Mouse (Mus musculus) heart, embryonic 10.5 days (tissue): Measurements from ENCODE around the gene Chpf. TPM values are rescaled to one million over a fixed set of nuclear protein-coding genes. Genes with fewer than 3 reads are reported as not detected.

Experiments used
- DNase-seq: peaks from one replicate; pipeline ENCODE4 v3.0.0-alpha.2; 2017; ENCODE audit warnings: low spot score
- H3K27ac ChIP-seq: fragments of 300-500 bp; sonication (generic); 2 replicates; pipeline ENCODE4 v1.5.1; 2016; ENCODE audit warnings: mild to moderate bottlenecking
- H3K27me3 ChIP-seq: fragments of 300-500 bp; sonication (generic); 2 replicates; pipeline ENCODE4 v1.6.1; 2016; ENCODE audit warnings: mild to moderate bottlenecking; ENCODE audit not compliant: poor library complexity, insufficient read depth, severe bottlenecking
- H3K36me3 ChIP-seq: fragments of 300-500 bp; sonication (generic); 2 replicates; pipeline ENCODE4 v1.6.1; 2016; ENCODE audit warnings: mild to moderate bottlenecking, moderate library complexity
- H3K4me1 ChIP-seq: fragments of 300-500 bp; sonication (generic); 2 replicates; pipeline ENCODE4 v1.6.1; 2016; ENCODE audit warnings: mild to moderate bottlenecking
- H3K4me3 ChIP-seq: fragments of 300-500 bp; sonication (generic); 2 replicates; pipeline ENCODE4 v1.5.1; 2016; ENCODE audit warnings: mild to moderate bottlenecking, moderate library complexity
- H3K9me3 ChIP-seq: fragments of 300-500 bp; sonication (generic); 2 replicates; pipeline ENCODE4 v1.6.1; 2016; ENCODE audit warnings: mild to moderate bottlenecking, moderate library complexity
- WGBS: fragments of 180-500 bp; shearing (Covaris S2); methylation state at CpG from one replicate; pipeline ENCODE4 v1.1.7; 2016; 5-methylcytosine and 5-hydroxymethylcytosine counted together
- polyA plus RNA-seq: library from polyadenylated mRNA; unstranded; fragments of >200 nt; fragmentation: Nextera tagmentation; extraction: Ambion mirVana; gene quantifications from 2 replicates; pipeline ENCODE4 v1.2.1, GENCODE M21; 2016

Gene Chpf
- polyA plus RNA-seq, 1 experiment from 2014 or later, result 30.9 TPM

GRCm38 (mm10) chr1:75463652-75464204 lies 15.4 kb downstream of the Chpf start:
- no peaks in the 10 kb centered on the region for H3K36me3 ChIP-seq
- no peaks in the 10 kb centered on the region for H3K9me3 ChIP-seq
- DNase-seq, result no peak
- peaks cover 46% of the 10 kb centered on the region for H3K4me1 ChIP-seq
- H3K4me3 ChIP-seq, result 0 out of 2 replicates have a peak overlapping the region, but pooled peaks have one; percentile 3
- WGBS, result 54% methylated on average over 5 of the region's 5 CpGs
- peaks cover 39% of the 10 kb centered on the region for H3K27me3 ChIP-seq
- peak overlapping the region; percentile 64 for H3K27ac ChIP-seq

GRCm38 (mm10) chr1:75462636-75463035 lies 16.5 kb downstream of the Chpf start:
- no peak overlapping the region for H3K4me3 ChIP-seq
- 35% methylated on average over 1 of the region's 1 CpGs for WGBS
- peak overlapping the region; percentile 59 for H3K27ac ChIP-seq
- H3K4me1 ChIP-seq, result peaks cover 54% of the 10 kb centered on the region
- no peaks in the 10 kb centered on the region for H3K9me3 ChIP-seq
- DNase-seq, result no peak
- H3K36me3 ChIP-seq, result no peaks in the 10 kb centered on the region
- H3K27me3 ChIP-seq, result peaks cover 40% of the 10 kb centered on the region

GRCm38 (mm10) chr1:75460297-75460696 lies 18.8 kb downstream of the Chpf start:
- Histone ChIP-seq H3K27ac (no peak overlapping the region), H3K9me3 (no peaks in the 10 kb centered on the region), H3K36me3 (no peaks in the 10 kb centered on the region), H3K4me1 (peaks cover 69% of the 10 kb centered on the region), H3K4me3 (no peak overlapping the region), H3K27me3 (peaks cover 48% of the 10 kb centered on the region)
- WGBS, result 64% methylated on average over 7 of the region's 7 CpGs
- DNase-seq, result no peak

GRCm38 (mm10) chr1:75458789-75459684 lies 20.1 kb downstream of the Chpf start:
- DNase-seq, result no peak
- H3K4me1 ChIP-seq, result peaks cover 66% of the 10 kb centered on the region
- 18% methylated on average over 20 of the region's 23 CpGs for WGBS
- peak overlapping the region; percentile 58 for H3K4me3 ChIP-seq
- peaks cover 59% of the 10 kb centered on the region for H3K27me3 ChIP-seq
- H3K36me3 ChIP-seq, result no peaks in the 10 kb centered on the region
- H3K9me3 ChIP-seq, result no peaks in the 10 kb centered on the region
- H3K27ac ChIP-seq, result peak overlapping the region; percentile 86

DNA sequence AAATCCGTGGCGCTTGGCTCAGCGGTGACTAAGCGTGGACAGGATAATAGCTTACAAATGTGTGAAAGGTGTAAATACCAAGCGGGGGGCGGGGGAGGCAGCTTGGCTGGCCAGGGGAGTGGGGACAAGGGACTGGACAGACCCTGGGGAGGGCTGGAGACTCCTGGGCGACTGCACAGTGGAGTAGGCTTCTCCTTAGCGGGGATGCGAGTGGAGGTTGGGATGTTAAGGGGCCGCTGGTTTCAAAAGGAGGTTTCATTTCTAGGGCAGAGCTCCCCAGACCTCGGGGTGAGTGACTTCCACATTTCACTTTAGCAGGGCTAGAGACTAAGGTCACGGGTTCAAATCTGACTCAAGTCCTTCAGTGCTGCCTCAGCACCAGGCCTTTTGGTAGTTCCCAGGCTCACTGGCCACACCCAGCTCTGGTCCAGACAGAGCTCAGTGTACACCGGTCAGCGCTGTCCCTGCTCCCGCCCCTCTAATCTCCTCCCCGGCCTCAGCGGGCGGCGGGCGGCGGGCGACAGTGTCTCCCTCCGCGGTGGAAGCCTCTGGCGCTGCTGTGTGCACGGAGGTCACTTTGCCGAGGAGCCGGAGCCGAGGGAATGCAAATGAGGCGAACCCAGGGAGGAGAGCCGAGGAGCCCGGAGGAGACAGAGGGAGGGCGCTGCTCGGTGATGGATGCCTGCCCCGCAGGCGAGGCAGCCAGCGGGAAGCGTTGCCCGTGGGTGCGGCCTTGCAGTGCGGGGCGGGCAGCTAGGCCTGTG lies 20.9 kb downstream of the Chpf start:
- H3K27ac ChIP-seq, result peak overlapping the region; percentile 86
- H3K4me1 ChIP-seq, result peaks cover 66% of the 10 kb centered on the region
- H3K27me3 ChIP-seq, result peaks cover 68% of the 10 kb centered on the region
- no peaks in the 10 kb centered on the region for H3K36me3 ChIP-seq
- H3K9me3 ChIP-seq, result no peaks in the 10 kb centered on the region
- 1% methylated on average over 42 of the region's 42 CpGs for WGBS
- peak overlapping the region; percentile 58 for H3K4me3 ChIP-seq
- no peak for DNase-seq

DNA sequence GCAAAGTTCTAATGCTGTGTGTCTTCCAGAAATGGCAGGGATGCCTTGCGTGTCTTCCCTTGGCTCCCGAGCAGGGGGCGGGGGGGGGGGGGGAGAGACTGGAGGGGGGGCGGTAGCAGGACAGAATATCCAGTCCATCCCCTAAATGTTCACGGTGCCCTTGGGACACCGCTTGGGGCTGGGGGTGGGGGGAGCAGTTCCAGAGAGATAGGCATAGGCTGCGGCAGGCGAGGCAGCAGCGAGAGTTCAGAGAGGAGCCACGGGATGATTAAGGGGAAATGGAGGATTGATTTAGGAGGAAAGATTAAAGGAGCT lies 21.4 kb downstream of the Chpf start:
- H3K27ac ChIP-seq, result peak overlapping the region; percentile 86; the same call in 1 of the 2 replicates
- peaks cover 61% of the 10 kb centered on the region for H3K4me1 ChIP-seq
- peak overlapping the region; percentile 58 for H3K4me3 ChIP-seq
- DNase-seq, result no peak
- no peaks in the 10 kb centered on the region for H3K36me3 ChIP-seq
- H3K9me3 ChIP-seq, result no peaks in the 10 kb centered on the region
- peaks cover 73% of the 10 kb centered on the region for H3K27me3 ChIP-seq
- 2% methylated on average over 8 of the region's 10 CpGs for WGBS

- DNase-seq, result no peak
- Histone ChIP-seq H3K9me3 (no peaks in the 10 kb centered on the region), H3K27ac (0 out of 2 replicates have a peak overlapping the region, but pooled peaks have one; percentile 86), H3K4me3 (no peak overlapping the region), H3K27me3 (peaks cover 80% of the 10 kb centered on the region), H3K36me3 (no peaks in the 10 kb centered on the region), H3K4me1 (peaks cover 56% of the 10 kb centered on the region)
- WGBS, result 7% methylated on average over 14 of the region's 14 CpGs
Measured at GRCm38 (mm10) chr1:75456746-75457564, 22.2 kb downstream of the Chpf start.

DNA sequence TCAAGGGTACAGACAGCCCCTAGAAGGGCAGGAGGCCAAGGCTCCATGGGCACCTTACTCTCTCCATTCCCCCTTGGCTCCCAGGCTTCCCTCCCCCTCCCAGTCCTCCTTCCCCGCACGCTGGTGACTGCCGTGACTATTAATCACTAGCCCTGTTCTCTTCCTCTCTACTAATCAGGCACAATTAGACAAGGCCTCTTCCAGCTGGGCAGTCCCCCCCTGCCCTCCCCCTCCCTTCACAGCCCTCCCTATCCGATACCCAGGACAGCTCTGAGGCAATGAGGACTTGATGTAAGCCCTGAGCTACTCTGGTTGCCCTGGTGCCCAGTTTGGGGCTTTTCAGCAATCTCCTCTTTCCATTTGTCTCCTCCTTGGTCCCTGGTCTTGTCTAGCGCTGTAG lies 23.2 kb downstream of the Chpf start:
- Histone ChIP-seq H3K27me3 (peaks cover 90% of the 10 kb centered on the region), H3K36me3 (no peaks in the 10 kb centered on the region), H3K9me3 (no peaks in the 10 kb centered on the region), H3K4me3 (no peak overlapping the region), H3K27ac (0 out of 2 replicates have a peak overlapping the region, but pooled peaks have one; percentile 29), H3K4me1 (peaks cover 63% of the 10 kb centered on the region)
- WGBS, result 34% methylated on average over 5 of the region's 5 CpGs
- DNase-seq, result no peak

GRCm38 (mm10) chr1:75455433-75455832 lies 23.7 kb downstream of the Chpf start:
- no peak for DNase-seq
- Histone ChIP-seq H3K4me1 (peaks cover 68% of the 10 kb centered on the region), H3K27me3 (peaks cover 94% of the 10 kb centered on the region)

DNA sequence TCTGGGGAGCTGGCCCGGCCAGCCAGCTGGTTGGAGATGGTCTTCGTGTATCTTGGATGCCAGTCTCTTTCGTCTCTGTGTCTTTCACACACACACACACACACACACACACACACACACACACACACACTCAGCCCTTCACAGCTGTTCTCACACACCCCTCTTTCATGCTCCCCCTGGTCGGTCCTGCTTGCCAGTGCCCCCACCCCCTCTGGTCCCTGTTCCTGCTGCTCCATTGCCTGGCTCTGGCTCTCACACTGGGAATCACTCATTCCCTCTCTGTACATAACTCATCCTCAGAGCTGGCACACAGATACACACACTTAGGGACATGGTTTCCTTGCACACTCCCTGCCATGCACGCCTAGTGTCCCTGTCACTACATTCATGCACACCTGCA lies 27.2 kb downstream of the Chpf start:
- Histone ChIP-seq H3K9me3 (no peaks in the 10 kb centered on the region), H3K27me3 (peaks cover 97% of the 10 kb centered on the region), H3K4me1 (peaks cover 78% of the 10 kb centered on the region), H3K27ac (no peak overlapping the region), H3K4me3 (no peak overlapping the region), H3K36me3 (no peaks in the 10 kb centered on the region)
- 68% methylated on average over 5 of the region's 5 CpGs for WGBS
- no peak for DNase-seq

More at GRCm38 (mm10) chr1:75455433-75455832, 23.7 kb downstream of the Chpf start:
- Histone ChIP-seq H3K36me3 (no peaks in the 10 kb centered on the region), H3K27ac (no peak overlapping the region), H3K4me3 (no peak overlapping the region), H3K9me3 (no peaks in the 10 kb centered on the region)
- 68% methylated on average over 3 of the region's 3 CpGs for WGBS

DNA sequence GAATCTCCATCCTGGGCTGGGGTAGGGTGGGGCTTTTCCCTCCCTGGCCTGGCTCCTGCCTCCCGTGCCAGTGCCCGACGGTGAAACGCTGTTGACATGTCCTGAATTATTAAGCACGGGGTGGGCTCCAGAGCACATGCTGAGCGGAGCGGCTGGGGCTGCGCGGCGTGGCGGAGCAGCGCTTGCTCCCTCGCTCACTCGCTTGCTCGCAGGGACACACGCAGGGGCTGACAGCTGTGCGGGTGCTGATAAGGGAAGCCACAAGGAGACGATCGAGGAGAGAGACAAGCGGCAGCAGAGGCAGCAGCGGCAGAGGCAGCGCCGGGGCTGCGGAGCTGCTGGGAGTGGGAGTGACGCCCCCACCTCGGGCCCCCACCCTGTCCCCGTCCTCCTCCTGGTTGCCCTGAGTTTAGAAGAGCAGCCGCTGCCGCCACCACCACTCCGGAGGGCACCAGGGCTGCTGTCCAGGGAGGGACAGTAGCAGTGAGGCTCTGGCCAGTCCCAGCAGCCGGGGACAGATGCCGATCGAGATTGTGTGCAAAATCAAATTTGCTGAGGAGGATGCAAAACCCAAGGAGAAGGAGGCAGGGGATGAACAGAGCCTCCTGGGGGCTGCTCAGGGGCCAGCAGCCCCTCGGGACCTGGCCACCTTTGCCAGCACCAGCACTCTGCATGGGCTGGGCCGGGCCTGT lies 28.6 kb downstream of the Chpf start, which contains the start of gene Asic4:
Gene Asic4, plus strand, starts transcription at position 123 of the 692 bp plus-strand sequence.
- Histone ChIP-seq H3K27me3 (peaks cover 91% of the 10 kb centered on the region), H3K27ac (peak within 1 kb of the TSS; percentile 70), H3K4me3 (peak within 1 kb of the TSS; percentile 60), H3K4me1 (peaks cover 79% of the 10 kb centered on the region), H3K9me3 (no peaks in the 10 kb centered on the region), H3K36me3 (no peaks in the 10 kb centered on the region)
- DNase-seq, result no peak
- under 1% methylated on average over 35 of the region's 35 CpGs for WGBS
